Mouse (Mus musculus) forebrain, embryonic 14.5 days (tissue): ENCODE results near the gene Parp8. TPM values are rescaled to one million over a fixed set of nuclear protein-coding genes. Genes with fewer than 3 reads are reported as not detected.

Source experiments
- ATAC-seq: fragments of 200-750 bp; cut with Nextera tagmentation; 2 replicates; pipeline ENCODE4 v1.8.0; 2017; ENCODE audit warnings: mild to moderate bottlenecking, moderate library complexity
- DNase-seq: peaks from one replicate; pipeline ENCODE4 v3.0.0-alpha.2; 2015; ENCODE audit warnings: low spot score
- H3K27ac ChIP-seq: fragments of 300-500 bp; sonication (generic); 2 replicates; pipeline ENCODE4 v1.5.1; 2014; ENCODE audit warnings: low read depth, mild to moderate bottlenecking, control low read depth, low read length, moderate library complexity
- H3K27me3 ChIP-seq: fragments of 300-500 bp; sonication (generic); replicated peaks from 2 replicates; pipeline ENCODE4 v1.6.1; 2014; ENCODE audit warnings: low read length, control low read depth, mixed read lengths; ENCODE audit not compliant: control insufficient read depth, insufficient read depth
- H3K36me3 ChIP-seq: fragments of 300-500 bp; sonication (generic); 2 replicates; pipeline ENCODE4 v1.6.1; 2014; ENCODE audit warnings: low read length, control low read depth; ENCODE audit not compliant: control insufficient read depth, insufficient read depth
- H3K4me1 ChIP-seq: fragments of 300-500 bp; sonication (generic); 2 replicates; pipeline ENCODE4 v1.6.1; 2014; ENCODE audit warnings: antibody characterized with exemption, low read length, control low read depth; ENCODE audit not compliant: control insufficient read depth, insufficient read depth
- H3K4me2 ChIP-seq: fragments of 300-500 bp; sonication (generic); 2 replicates; pipeline ENCODE4 v1.6.1; 2014; ENCODE audit warnings: mild to moderate bottlenecking, control low read depth, low read length
- H3K4me3 ChIP-seq: fragments of 300-500 bp; sonication (generic); 2 replicates; pipeline ENCODE4 v1.5.1; 2014; ENCODE audit warnings: low read depth, low read length, control low read depth
- H3K9ac ChIP-seq: fragments of 300-500 bp; sonication (generic); 2 replicates; pipeline ENCODE4 v1.6.1; 2014; ENCODE audit warnings: mild to moderate bottlenecking, low read length, control low read depth, moderate library complexity
- H3K9me3 ChIP-seq: fragments of 300-500 bp; sonication (generic); replicated peaks from 2 replicates; pipeline ENCODE4 v1.6.1; 2016; ENCODE audit warnings: low read length, control low read depth, mixed read lengths; ENCODE audit not compliant: control insufficient read depth
- WGBS: fragments of 180-500 bp; shearing (Covaris S2); extraction: QIAGEN DNeasy Blood & Tissue Kit; methylation state at CpG from one replicate; pipeline ENCODE4 v1.1.7; 2014; 5-methylcytosine and 5-hydroxymethylcytosine counted together
- polyA plus RNA-seq: library from polyadenylated mRNA; unstranded; fragments of >200 nt; fragmentation: Nextera tagmentation; extraction: Ambion mirVana; gene quantifications from 2 replicates; pipeline ENCODE4 v1.2.1, GENCODE M21; 2014

Gene Parp8
- polyA plus RNA-seq, 1 experiment from 2014 or later: 16.0 TPM

DNA sequence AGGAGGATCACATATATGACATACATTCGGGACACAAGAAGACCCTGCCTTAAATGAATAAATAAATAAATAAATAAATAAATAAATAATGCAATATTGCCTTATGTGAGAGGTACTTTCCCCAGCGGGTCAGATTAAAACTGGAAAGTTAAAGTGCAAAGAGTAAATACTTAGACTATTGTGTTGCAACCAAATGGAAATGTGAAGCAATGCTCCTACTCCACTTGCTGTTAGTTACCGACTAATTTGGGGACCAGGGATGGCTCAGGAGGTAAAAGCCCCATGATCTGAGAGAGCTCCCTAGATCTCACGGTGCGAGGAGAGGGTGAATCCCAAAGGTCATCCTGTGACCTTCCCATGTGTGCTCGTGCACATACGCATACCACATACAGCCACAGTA, 38.7 kb downstream of the Parp8 start:
- ATAC-seq (no peak), DNase-seq (no peak)
- Histone ChIP-seq H3K9ac (no peak overlapping the region), H3K4me3 (no peak overlapping the region), H3K9me3 (no peaks in the 10 kb centered on the region), H3K27ac (no peak overlapping the region), H3K4me2 (no peak overlapping the region), H3K27me3 (no peaks in the 10 kb centered on the region), H3K36me3 (no peaks in the 10 kb centered on the region), H3K4me1 (no peaks in the 10 kb centered on the region)
- WGBS: 92% methylated on average over 7 of the region's 7 CpGs

DNA sequence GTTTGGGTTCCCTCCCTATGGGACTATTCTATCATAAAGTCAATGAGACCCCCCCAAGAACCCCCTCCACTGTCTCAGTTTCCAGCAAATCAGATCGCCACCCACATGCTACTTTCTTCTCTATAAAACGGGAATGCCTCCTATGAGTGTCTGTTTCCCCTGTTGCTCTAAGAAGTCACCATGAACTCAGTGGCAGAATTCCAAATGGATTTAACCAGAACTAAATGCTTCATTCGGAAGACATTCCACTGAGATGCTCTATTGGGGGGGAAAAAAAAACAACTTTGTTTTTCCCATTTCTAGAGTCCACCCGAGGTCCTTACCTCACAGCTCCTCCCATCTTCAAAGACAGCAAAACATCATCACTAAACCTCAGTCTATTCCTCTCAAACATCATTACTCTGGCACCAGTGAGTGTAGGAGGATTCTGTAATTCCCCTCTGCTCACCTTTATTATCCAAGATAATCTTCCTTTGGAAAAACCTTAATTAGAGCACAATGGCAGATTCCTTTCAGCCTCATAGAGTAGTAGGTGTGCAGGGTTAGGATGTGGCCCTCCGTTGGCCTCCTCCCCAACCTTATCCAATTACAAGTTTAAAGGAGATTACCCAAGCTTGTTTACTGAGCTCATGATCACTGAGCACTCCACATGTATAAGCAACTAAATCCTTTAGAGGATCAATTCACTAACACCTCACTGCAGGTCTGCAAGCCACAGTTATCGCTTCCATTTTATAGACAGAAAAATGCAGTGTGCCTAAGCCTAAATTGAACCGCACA, 51.1 kb downstream of the Parp8 start:
- H3K27ac ChIP-seq: no peak overlapping the region
- DNase-seq (no peak), ATAC-seq (no peak)
- no peak overlapping the region for H3K4me2 ChIP-seq
- H3K4me3 ChIP-seq: no peak overlapping the region
- H3K4me1 ChIP-seq: 0 out of 2 replicates have a peak, but pooled peaks cover 3% of the 10 kb centered on the region
- no peaks in the 10 kb centered on the region for H3K27me3 ChIP-seq
- no peaks in the 10 kb centered on the region for H3K9me3 ChIP-seq
- H3K9ac ChIP-seq: no peak overlapping the region
- no peaks in the 10 kb centered on the region for H3K36me3 ChIP-seq
- 68% methylated on average over 7 of the region's 7 CpGs for WGBS

DNA sequence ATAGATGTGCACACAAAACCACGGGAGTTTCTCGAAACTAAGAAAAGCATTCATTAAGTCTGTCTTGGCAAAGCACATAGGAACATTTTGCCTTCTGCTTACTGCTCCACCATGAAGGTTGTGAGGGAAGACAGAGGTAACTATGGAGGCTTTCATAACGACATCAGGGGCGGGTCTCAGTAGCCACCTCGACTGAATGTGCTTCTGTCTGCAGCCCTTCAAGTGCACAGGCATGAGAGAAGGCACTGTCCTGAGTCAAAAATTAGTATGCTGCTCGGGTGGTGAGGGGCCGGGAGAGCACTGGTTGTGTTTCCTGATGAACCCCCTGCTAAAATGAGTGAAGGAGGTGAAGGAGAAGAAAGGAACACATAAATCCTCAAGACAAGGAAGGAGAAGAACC, 51.8 kb downstream of the Parp8 start:
- DNase-seq (no peak), ATAC-seq (no peak)
- 0 out of 2 replicates have a peak, but pooled peaks cover 3% of the 10 kb centered on the region for H3K4me1 ChIP-seq
- H3K4me2 ChIP-seq: no peak overlapping the region
- no peaks in the 10 kb centered on the region for H3K36me3 ChIP-seq
- H3K9me3 ChIP-seq: no peaks in the 10 kb centered on the region
- WGBS: 60% methylated on average over 7 of the region's 7 CpGs
- H3K9ac ChIP-seq: no peak overlapping the region
- no peaks in the 10 kb centered on the region for H3K27me3 ChIP-seq
- H3K27ac ChIP-seq: no peak overlapping the region
- no peak overlapping the region for H3K4me3 ChIP-seq

DNA sequence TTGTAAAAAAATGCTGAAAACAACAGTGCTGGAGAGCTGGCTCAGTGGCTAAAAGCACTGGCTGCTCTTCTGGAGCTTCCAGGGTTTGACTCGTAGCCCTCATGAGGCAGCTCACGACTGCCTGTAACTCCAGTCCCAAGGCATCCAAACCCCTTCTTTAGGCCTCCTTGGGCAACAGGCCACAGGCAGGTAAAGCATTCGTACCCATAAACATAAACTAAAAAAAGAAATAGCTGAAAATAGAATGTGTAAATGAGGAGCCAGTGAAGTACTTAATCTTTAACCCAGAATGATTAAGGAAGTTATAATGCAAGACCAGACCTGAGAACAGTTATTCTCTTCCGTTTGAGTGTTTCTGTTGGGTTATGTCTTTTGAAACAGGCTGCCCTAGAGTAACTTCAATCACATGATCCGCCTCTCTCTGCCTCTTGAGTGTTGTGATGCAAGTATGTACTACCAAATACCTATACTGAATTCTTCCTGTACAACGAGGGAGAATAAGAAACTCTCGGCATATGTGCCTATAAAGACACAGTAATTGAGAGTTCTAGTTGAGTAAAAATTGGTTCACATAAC, 53.2 kb downstream of the Parp8 start:
- H3K27me3 ChIP-seq: no peaks in the 10 kb centered on the region
- no peak for ATAC-seq
- no peak overlapping the region for H3K27ac ChIP-seq
- H3K36me3 ChIP-seq: no peaks in the 10 kb centered on the region
- WGBS: 85% methylated on average over 7 of the region's 7 CpGs
- H3K4me2 ChIP-seq: no peak overlapping the region
- H3K9me3 ChIP-seq: no peaks in the 10 kb centered on the region
- no peak overlapping the region for H3K9ac ChIP-seq
- DNase-seq: no peak
- H3K4me1 ChIP-seq: 0 out of 2 replicates have a peak, but pooled peaks cover 3% of the 10 kb centered on the region
- no peak overlapping the region for H3K4me3 ChIP-seq

- 23% methylated on average over 11 of the region's 11 CpGs for WGBS
- ATAC-seq: peak; percentile 80
- peak; percentile 72 for DNase-seq
- H3K27me3 ChIP-seq: no peaks in the 10 kb centered on the region
- H3K4me3 ChIP-seq: no peak overlapping the region
- H3K36me3 ChIP-seq: no peaks in the 10 kb centered on the region
- 0 out of 2 replicates have a peak, but pooled peaks cover 3% of the 10 kb centered on the region for H3K4me1 ChIP-seq
- H3K9ac ChIP-seq: no peak overlapping the region
- H3K27ac ChIP-seq: no peak overlapping the region
- H3K9me3 ChIP-seq: no peaks in the 10 kb centered on the region
- H3K4me2 ChIP-seq: no peak overlapping the region
These were observed 54.5 kb downstream of the Parp8 start for GRCm38 (mm10) chr13:116970706-116971428.

DNA sequence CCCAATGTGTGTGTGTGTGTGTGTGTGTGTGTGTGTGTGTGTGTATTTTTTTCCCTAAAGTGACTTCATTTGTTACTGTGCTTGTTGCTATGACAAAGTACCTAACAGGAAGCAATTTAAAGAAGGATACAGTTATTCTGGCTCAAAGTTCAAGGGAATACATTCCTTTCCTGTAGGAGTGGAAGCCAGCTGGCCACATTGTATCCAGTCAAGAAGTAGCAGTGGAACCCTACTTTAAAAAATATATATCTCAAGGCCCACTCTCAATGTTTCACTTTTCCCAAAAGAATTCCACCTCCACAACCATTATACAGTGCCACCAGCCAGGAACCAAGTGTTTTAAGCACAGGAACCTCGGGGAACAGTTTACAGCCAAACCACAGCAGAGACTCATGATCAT, 55.7 kb downstream of the Parp8 start:
- Histone ChIP-seq H3K27me3 (no peaks in the 10 kb centered on the region), H3K9ac (no peak overlapping the region), H3K36me3 (no peaks in the 10 kb centered on the region), H3K27ac (no peak overlapping the region), H3K4me1 (0 out of 2 replicates have a peak, but pooled peaks cover 3% of the 10 kb centered on the region), H3K4me2 (no peak overlapping the region), H3K4me3 (no peak overlapping the region), H3K9me3 (no peaks in the 10 kb centered on the region)
- DNase-seq (no peak), ATAC-seq (no peak)
- WGBS: 91% methylated on average over 1 of the region's 1 CpGs

DNA sequence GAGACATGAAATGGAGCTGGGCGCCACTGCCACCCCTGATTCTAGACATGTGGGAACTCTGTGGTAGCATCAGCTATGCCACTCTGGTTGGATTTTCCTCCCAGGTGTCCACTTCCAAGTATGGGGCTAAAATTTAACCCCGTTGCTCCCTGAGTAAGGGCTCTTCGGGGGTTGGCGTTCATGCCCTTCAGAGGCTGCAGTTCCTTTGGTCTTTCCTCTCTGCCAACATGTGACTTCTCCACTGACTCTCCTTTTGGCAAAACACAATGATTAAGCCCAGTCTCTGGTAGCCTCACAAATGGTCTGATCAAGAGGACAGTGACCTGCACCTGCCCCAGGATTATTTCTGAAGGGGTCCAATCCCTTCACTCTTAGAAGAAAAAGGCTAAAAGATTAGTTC, 56.4 kb downstream of the Parp8 start:
- DNase-seq (no peak), ATAC-seq (no peak)
- Histone ChIP-seq H3K27ac (no peak overlapping the region), H3K4me1 (0 out of 2 replicates have a peak, but pooled peaks cover 3% of the 10 kb centered on the region), H3K4me2 (no peak overlapping the region), H3K9me3 (no peaks in the 10 kb centered on the region), H3K4me3 (no peak overlapping the region), H3K36me3 (no peaks in the 10 kb centered on the region), H3K9ac (no peak overlapping the region), H3K27me3 (no peaks in the 10 kb centered on the region)
- 96% methylated on average over 4 of the region's 4 CpGs for whole genome bisulfite sequencing

DNA sequence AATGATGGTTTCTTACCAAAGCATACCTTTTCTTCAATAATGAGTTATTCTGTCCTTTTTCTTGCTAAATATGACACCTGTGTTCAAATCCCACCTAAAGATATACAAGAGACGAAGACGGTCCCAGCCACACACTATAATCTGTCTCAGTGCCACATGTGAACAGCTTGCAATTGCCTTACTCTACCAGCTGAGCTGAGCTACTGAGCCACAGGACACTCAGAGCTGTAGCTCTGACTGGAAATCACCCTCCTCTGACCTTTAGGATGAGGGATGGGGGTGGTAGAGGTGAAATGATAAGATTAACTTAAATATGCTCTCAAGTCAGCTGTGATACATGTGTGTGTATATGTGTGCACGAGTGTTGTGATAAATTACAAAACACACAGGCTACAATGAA, 57.9 kb downstream of the Parp8 start:
- H3K27ac ChIP-seq: no peak overlapping the region
- H3K9me3 ChIP-seq: no peaks in the 10 kb centered on the region
- ATAC-seq (no peak), DNase-seq (no peak)
- H3K36me3 ChIP-seq: no peaks in the 10 kb centered on the region
- H3K4me1 ChIP-seq: 0 out of 2 replicates have a peak, but pooled peaks cover 3% of the 10 kb centered on the region
- H3K27me3 ChIP-seq: no peaks in the 10 kb centered on the region
- H3K4me2 ChIP-seq: no peak overlapping the region
- H3K4me3 ChIP-seq: no peak overlapping the region
- no peak overlapping the region for H3K9ac ChIP-seq
- 90% methylated on average over 3 of the region's 3 CpGs for WGBS
